Mouse (Mus musculus): Measurements from ENCODE around the gene Cpne4.

DNA sequence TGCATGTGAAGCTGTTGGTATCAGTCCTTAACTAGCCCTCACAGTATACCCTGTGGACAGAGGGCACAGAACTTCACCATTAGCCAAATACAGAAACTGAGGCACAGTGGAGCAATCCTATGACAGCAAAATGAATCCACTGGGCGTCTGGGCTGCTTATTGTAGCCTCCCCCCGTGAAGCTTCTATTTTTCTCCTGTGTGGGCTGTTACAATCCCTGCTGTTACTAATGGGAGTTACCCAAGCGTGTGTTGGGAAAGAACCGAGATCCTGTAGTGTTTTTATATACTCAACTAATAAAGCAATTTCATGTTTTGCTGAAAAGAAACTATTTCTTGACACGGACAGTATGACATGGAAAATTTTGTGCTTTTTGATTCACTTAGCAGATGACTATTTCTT lies 230.7 kb downstream of the Cpne4 start:
- no peak for TF ChIP-seq CTCF (IDR thresholded peaks at IDR 0.05; ENCODE audit: low read depth, low read length)
- TF ChIP-seq TAL1 (conservative IDR thresholded peaks at IDR 0.05; ENCODE audit: low read depth, low read length) = no peak
- TF ChIP-seq GATA1 (IDR thresholded peaks at IDR 0.05; ENCODE audit: borderline replicate concordance, low read length) = no peak
- no peak for TF ChIP-seq POLR2AphosphoS5 (IDR thresholded peaks at IDR 0.05; ENCODE audit: insufficient replicate concordance, low read depth, low read length)
- no peak for TF ChIP-seq GATA2 (IDR thresholded peaks at IDR 0.05; ENCODE audit: borderline replicate concordance, low read depth, low read length)
